Mouse (Mus musculus) adrenal gland, postnatal 10 days (tissue): ENCODE results near the gene Klkb1. TPM values are rescaled to one million over a fixed set of nuclear protein-coding genes. Genes with fewer than 3 reads are reported as not detected.

Source experiments
- DNase-seq: peaks from one replicate; pipeline ENCODE4 v3.0.0; 2021; ENCODE audit warnings: mixed read lengths
- total RNA-seq, 2 experiments: library from RNA; stranded (reverse); gene quantifications; 2 replicates each; pipeline ENCODE4 v1.2.3; 2021

The Klkb1 gene
- total RNA-seq, 2 experiments from 2014 or later, result 5.3 to 11.7 TPM

- DNase-seq, result no peak
Measured at GRCm38 (mm10) chr8:45268485-45268884, 26.2 kb downstream of the Klkb1 start.

GRCm38 (mm10) chr8:45267611-45268391 lies 26.9 kb downstream of the Klkb1 start:
- DNase-seq, result peak; percentile 64

GRCm38 (mm10) chr8:45266993-45267392 lies 27.7 kb downstream of the Klkb1 start:
- peak; percentile 5 for DNase-seq

- no peak for DNase-seq
Measured at GRCm38 (mm10) chr8:45264918-45265317, 29.7 kb downstream of the Klkb1 start.

GRCm38 (mm10) chr8:45262851-45263250 lies 31.8 kb downstream of the Klkb1 start:
- no peak for DNase-seq

- no peak for DNase-seq
Measured at GRCm38 (mm10) chr8:45261920-45262319, 32.7 kb downstream of the Klkb1 start, which contains the start of gene F11. Gene F11, minus strand, starts transcription at chr8:45262031.

- DNase-seq, result no peak
Measured at GRCm38 (mm10) chr8:45258421-45258820, 36.2 kb downstream of the Klkb1 start.

GRCm38 (mm10) chr8:45255040-45255439 lies 39.6 kb downstream of the Klkb1 start:
- no peak for DNase-seq

- no peak for DNase-seq
Measured at GRCm38 (mm10) chr8:45254194-45254842, 40.3 kb downstream of the Klkb1 start.

- no peak for DNase-seq
Measured at GRCm38 (mm10) chr8:45253586-45253985, 41.1 kb downstream of the Klkb1 start.

- DNase-seq, result no peak
Measured at GRCm38 (mm10) chr8:45253111-45253510, 41.5 kb downstream of the Klkb1 start.

GRCm38 (mm10) chr8:45246307-45246706 lies 48.4 kb downstream of the Klkb1 start:
- no peak for DNase-seq

GRCm38 (mm10) chr8:45239363-45239762 lies 55.3 kb downstream of the Klkb1 start:
- no peak for DNase-seq

- DNase-seq, result peak; percentile 28
Measured at GRCm38 (mm10) chr8:45238282-45238681, 56.4 kb downstream of the Klkb1 start.

- peak; percentile 69 for DNase-seq
Measured at GRCm38 (mm10) chr8:45236164-45236912, 58.3 kb downstream of the Klkb1 start.

GRCm38 (mm10) chr8:45235228-45235627 lies 59.4 kb downstream of the Klkb1 start:
- no peak for DNase-seq

- no peak for DNase-seq
Measured at GRCm38 (mm10) chr8:45233256-45233655, 61.4 kb downstream of the Klkb1 start.

Other genes starting within 250 kb of the Klkb1 start
- gene Mtnr1a, start 225.7 kb downstream of the Klkb1 start, total RNA-seq, result under 1 TPM in 1 of 2 experiments, not detected in 1; 0.15 TPM
- gene F11, start 32.8 kb downstream of the Klkb1 start, total RNA-seq, result 10 to 100 TPM; 10.4 to 24.4 TPM
- 10 to 100 TPM in 1 of 2 experiments, 1 to 10 TPM in 1; 5.7 to 10.9 TPM for gene Gm45753, start 13.6 kb upstream of the Klkb1 start, total RNA-seq
- gene Cyp4v3, start 38.4 kb upstream of the Klkb1 start, total RNA-seq, result 10 to 100 TPM; 11.7 to 15.1 TPM
- 1 to 10 TPM; 7.9 to 8.7 TPM for gene Fam149a, start 87.4 kb upstream of the Klkb1 start, total RNA-seq
- 1 to 10 TPM; 6.6 to 7.7 TPM for gene Tlr3, start 116.2 kb upstream of the Klkb1 start, total RNA-seq
- 10 to 100 TPM; 69.1 to 83.1 TPM for gene Sorbs2, start 212.9 kb upstream of the Klkb1 start, total RNA-seq